Mouse (Mus musculus): ENCODE results near the gene Pigk.

Pigk gene

DNA sequence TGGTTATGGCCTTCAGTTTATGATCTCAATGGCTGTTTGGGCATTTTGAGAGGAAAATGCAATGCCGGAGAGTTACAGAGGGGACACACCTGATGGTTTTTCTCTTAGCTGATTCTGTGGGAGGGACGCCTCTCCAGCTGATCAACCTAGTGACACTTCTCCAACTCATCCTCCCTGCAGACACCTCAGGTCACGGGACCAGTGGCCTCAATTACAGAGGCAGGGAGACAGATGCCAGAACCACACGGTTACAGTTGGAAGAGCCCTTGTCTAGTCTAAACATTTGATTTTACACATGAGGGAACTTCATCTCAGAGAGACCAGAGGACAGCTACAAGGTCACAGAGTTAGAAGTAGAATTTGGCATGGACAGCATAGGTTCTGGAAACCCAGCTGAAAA lies 197.7 kb downstream of the Pigk start:
- no peak for DNase-seq

- DNase-seq, result no peak
These were observed 198.6 kb downstream of the Pigk start for GRCm38 (mm10) chr3:152912216-152913101.

DNA sequence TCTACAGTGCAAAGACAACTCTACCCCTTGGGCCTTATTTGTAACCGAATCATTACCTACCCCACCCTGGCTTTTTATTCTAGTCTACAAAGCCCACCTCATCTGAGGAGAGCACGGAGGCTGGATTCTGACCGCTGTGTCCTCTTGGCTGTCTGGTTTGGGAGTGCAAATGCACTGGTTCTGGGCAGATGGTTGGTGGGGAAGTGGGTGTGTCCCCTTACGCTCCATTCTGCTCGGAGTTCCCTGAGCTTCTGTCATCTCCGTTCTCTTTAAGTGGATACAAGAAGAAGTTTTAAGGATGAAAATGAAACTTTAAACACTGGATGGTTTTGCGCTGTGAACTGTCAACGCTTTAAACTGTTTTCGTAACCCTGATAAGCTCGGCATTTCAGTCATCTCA lies 199.2 kb downstream of the Pigk start:
- DNase-seq, result no peak

DNA sequence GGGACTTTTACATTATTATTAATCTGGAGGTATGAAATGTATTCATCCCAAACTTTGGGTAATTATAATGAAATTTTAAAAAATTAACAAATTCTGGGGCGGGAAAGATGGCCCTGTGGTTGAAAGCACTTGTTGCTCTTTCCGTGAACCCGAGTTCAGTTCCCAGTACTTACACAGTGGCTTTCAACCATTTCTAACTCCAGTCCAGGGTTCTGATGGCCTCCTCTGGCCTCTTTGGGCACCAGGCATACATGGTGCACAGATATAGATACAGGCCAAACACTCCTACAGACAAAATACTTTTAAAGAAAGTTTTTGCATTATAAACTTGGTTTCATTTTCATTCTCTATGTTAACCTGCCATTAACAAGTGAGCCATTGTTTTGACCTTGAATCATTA lies 199.7 kb downstream of the Pigk start:
- no peak for DNase-seq

GRCm38 (mm10) chr3:152914376-152914775 lies 200.5 kb downstream of the Pigk start:
- no peak for DNase-seq

DNA sequence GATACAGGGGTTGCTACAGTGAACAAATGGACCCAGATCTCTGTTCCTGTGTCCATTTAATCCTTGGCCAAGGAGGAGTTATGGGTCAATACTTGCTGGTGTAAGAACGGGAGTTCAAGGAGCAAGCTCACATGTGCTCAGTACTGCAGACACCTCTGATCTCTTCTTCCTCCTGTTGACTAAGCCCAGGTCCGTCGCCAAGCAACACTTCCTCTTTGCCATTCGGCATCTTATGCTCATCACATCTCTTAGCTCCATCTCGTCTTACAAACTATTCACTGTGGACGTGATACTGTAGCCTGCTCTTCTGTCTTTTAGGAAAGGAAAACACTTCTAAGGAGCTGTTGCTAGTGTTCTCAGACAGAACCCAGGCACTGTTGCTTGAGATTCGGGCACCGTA lies 203.7 kb downstream of the Pigk start:
- DNase-seq, result no peak

- DNase-seq, result no peak
These were observed 205.2 kb downstream of the Pigk start for GRCm38 (mm10) chr3:152919101-152919500.

GRCm38 (mm10) chr3:152920365-152920764 lies 206.5 kb downstream of the Pigk start:
- DNase-seq, result no peak

DNA sequence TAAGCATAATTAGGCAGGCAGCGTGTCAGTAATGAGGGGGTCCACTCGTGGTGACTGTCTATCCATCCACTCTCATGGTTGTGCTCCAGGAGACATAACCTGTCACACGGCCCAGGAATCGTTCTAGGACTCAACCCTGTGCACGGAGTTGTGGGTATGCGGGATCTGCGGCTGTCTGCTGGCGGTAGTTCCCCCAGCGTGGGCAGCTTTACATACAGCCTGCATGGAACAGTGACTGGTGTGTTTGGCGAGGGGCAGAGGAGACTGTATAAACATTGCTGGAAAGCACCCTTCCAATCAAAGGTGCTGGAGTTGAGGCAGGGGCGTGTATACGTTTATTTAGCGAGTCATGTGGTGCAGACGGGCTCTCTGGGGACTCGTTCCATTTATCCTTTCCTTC lies 209.6 kb downstream of the Pigk start:
- DNase-seq, result no peak

GRCm38 (mm10) chr3:152925364-152925763 lies 211.5 kb downstream of the Pigk start:
- no peak for DNase-seq

DNA sequence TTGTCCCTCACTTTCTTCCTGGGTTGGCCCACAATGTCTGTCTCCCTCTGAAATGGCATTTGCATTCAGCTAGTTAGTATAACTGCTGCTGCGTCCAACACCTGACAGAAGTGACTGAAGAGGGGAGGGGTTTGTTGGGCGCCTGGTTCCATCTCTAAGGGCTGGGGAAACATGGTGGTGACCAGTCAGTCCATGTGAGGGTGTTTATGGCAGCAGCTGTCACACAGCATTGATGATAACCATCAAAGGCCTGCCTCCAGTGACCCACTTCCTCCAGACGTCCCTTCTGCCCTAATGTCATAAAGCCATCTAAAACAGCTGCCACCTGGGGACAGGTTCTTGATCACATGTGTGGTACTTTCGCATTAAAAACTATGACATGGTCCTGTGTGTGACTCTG lies 212.3 kb downstream of the Pigk start:
- DNase-seq, result no peak

GRCm38 (mm10) chr3:152928287-152928975 lies 214.5 kb downstream of the Pigk start:
- DNase-seq, result no peak

DNA sequence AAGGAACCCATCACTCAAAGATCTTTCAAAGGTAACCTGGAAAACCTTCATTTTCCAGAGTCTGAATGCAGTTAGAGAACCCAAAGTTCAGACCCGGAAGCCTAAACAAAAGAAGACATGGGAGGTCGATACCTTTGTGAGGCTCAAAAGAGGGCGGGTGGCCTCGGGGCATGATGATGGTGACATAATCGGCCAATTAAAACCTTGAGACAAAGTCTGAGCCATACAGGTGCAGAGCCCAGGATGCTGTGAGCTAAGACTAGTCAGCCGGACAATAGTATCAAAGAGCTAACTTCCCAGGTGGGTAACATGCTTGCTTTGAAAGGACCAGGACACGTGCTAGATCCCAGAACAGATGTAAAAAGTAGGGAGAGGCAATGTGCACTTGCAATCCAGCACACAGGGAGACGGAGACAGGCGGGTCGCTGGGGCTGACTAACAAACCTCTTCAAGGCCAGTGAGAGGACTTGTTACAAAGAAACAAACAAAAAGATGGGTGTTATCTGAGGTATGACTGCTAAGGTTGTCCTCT lies 215.4 kb downstream of the Pigk start:
- no peak for DNase-seq

DNA sequence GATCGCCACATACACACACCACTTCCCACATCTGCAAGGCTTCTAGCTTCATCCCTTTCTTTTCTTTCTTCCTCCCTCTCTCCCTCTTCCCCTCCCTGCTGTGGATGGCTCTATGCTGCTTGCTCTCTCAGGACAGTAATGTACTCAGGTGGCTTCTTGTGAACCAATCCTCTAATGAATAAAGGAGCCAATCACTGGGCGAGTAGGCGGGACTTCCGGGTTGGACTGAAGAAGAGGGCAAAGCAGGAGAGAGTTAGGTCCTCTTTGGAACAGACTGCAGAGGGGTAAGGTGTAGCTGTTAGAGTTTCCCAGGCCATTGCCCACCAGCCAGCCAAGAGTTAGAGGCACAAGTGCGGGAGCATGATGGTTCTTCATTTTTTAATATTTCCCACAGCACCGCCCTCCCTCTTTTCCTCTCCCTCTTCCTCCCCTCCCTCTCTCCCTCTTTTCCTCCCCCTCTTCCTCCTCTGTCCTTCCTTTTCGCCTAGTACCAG lies 215.9 kb downstream of the Pigk start:
- no peak for DNase-seq

- DNase-seq, result no peak
These were observed 217.5 kb downstream of the Pigk start for GRCm38 (mm10) chr3:152931354-152931753.

- DNase-seq, result no peak
These were observed 218.2 kb downstream of the Pigk start for GRCm38 (mm10) chr3:152932096-152932495.

DNA sequence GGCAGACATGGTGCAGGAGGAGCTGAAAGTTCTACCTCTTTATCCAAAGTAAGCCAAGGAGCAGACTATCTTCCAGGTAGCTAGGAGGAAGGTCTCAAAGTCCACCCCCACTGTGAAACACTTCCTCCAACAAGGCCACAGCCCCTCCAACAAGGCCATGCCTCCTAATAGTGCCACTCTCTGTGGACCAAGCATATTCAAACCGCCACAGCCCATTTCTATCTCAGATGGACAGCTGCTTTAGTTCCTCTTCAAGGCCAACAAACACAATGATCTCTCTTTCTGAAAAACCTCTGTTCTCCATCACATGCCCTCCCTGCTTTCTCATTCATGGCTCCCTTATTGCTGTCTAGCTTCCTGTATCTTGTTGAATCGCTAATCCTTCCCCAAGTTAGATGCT lies 218.6 kb downstream of the Pigk start:
- no peak for DNase-seq

DNA sequence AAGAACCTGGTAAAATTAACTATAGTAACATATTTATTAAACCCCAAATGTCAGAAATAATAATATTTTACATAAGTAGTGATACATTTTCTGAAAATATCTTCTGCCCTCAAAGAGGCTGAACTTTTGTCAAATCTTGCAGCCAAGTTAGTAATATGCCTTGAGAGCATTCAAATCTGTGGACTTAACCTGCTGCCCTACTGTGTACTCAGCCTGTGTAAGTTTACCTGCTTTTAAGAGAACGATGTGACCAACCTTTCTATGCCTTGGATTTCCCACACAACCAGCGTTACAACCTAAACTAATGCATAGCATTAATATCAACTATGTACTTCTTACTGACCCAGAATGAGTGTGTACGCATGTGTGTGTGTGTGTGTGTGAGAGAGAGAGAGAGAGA lies 219.8 kb downstream of the Pigk start:
- no peak for DNase-seq

DNA sequence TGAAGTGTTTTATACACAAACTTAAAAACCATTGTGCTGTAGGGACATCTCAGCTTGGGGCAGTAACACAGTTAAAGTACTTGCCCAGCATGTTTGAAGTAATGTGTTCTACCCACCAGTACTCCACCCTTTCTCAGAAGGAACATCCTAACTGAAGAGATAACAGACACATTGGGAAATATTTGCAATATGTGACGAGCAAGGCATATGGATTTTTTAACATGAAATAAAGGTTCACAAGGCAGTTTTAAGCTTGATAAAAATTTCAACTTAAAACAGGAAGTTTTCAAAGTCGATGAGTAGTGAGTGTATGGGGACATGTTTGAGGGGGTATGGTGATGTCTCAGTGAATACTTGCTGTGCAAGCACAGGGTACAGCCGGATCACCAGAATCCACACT lies 222.4 kb downstream of the Pigk start:
- no peak for DNase-seq

- DNase-seq, result no peak
These were observed 227.8 kb downstream of the Pigk start for GRCm38 (mm10) chr3:152941671-152942070.

DNA sequence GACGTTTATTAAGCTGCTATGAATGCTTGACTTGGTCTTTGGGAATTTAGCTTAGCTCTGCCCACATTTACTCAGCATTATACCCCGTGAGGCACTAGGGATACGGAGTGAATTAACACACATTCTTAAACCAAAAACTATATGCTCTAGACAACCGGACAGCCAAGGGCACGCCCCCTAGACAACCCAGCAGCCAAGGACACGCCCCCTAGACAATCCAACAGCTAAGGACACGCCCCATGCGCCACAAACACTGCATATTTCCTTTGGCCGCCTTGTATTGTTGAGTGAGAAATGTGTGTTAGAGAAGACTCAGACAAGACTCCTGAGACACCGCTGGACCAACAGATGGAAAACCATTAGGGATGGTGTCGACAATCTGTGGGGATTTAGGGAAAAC lies 229.1 kb downstream of the Pigk start:
- DNase-seq, result no peak

DNA sequence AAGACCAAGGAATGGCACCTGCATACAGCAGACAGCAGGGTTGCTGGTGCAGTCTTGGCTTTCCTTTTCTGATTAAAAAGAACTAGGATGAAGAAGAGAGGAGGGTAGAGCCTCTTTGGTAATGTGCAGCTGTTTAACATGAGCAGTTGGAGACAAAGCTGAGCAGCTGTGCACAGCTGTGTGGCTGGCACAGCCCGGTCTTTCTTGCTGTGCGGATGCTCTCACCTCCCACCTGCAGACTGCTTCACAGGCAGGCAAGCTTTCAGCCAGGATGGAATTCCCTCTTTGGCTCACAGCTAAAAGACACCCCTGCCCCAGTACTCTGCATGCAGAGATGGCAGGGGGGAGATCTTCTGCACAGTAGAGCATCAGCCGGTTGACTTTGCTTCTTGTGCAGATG lies 230.9 kb downstream of the Pigk start:
- no peak for DNase-seq

DNA sequence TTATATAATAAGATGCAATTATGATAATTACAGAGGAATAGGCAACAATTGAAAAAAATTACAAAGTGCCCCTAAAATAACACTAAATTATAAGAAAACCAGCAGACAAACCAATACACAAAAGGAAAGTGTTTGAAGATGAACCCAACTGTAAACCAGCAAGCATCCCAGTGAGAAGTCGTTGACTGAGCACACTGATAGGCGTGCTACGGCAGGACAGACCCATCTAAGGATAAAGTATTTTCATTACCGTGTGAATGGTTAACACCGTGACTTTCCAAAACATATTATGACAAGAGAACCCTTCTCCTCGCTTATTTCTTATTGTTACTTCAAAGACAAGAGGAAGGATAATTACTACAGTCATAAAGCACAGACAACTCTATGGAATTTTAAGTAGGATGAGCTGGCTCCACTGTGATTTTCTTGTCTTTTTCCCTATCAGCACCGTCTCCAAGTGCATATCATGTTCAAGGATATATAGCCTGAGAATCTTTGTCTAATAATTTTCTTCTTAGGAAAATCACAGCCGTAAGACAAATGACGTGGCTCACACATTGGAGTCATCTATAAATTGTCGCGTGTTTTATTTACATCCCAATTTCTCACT lies 233.2 kb downstream of the Pigk start:
- DNase-seq, result no peak

DNA sequence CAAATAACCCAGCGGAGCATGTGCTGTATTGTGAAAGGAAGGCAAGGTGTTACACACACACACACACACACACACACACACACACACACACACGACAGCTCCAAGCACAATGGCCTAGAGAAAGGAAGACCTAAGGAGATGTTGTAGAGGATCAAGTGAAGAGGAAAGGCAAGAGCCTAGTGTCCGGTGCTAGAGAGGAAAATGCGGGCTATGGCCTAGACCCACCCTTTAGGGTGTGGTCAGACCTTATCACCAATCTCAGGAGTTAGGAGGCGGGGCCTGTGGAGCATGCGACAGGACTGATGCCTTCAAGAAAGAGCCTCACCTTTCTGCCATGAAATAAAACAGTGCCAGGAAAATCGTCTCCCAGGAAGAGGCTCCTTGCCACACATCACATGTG lies 234.7 kb downstream of the Pigk start:
- DNase-seq, result no peak

Data from kidney, adult 8-10 months (tissue).